Mouse (Mus musculus): ENCODE data around the gene Arhgef15. TPM values are rescaled to one million over a fixed set of nuclear protein-coding genes. Genes with fewer than 3 reads are reported as not detected.
"Not testable (repeated sequence)": the region's sequence is repeated elsewhere in the genome, so short reads cannot be mapped to it uniquely, and the experiment has no call there.

The Arhgef15 gene
- polyA plus RNA-seq, 1 experiment from 2014 or later = 9.7 TPM

DNA sequence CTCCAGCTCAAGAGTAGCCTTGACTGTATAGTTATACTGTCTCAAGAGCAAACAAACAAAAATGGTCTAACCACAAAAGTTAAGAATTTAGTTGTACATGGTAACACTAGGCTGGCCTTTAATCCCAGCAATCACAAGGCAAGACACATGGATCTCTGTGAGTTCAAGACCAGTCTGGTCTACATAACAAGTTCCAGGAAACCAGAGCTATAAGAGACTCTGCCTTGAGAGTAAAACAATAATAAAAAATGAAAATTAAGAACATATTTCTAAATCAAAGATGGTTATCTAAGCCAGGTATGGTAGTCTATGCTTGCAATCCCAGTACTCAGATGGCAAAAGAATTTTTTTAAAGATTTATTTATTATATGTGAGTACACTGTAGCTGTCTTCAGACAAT, 7.8 kb upstream of the Arhgef15 start:
- ATAC-seq (ENCODE audit: insufficient number of reproducible peaks, low FRiP score, low TSS enrichment, low read depth) = no peak
- Histone ChIP-seq H3K4me2 (replicated peaks) (no peak overlapping the region), H3K9ac (no peak overlapping the region), H3K9me3 (replicated peaks) (no peaks in the 10 kb centered on the region), H3K27me3 (no peaks in the 10 kb centered on the region), H3K4me1 (peaks cover 15% of the 10 kb centered on the region), H3K4me3 (replicated peaks) (no peak overlapping the region), H3K36me3 (no peaks in the 10 kb centered on the region), H3K27ac (replicated peaks) (no peak overlapping the region)

DNA sequence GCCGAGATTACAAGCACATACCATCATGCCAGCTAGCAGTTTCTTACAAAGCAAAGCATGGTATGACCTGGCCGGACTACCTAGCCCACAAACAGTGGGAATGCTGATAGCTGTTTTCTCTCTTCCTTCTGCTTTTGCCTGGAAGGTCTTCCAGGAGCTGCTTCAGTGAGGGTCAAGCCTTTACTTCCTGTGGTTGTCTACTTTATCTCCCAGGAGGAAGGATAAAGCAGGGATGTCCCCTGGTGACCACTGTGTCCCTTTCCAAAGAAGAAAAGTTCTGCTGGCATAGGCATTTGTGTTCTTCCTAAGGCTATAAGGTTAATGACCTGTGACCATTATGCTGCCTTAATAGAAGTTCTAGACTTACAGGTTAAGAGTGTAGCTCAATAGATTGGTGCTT, 6.1 kb upstream of the Arhgef15 start:
- Histone ChIP-seq H3K9me3 (replicated peaks) (no peaks in the 10 kb centered on the region), H3K4me2 (replicated peaks) (no peak overlapping the region), H3K27ac (replicated peaks) (no peak overlapping the region), H3K36me3 (no peaks in the 10 kb centered on the region), H3K4me3 (replicated peaks) (no peak overlapping the region), H3K4me1 (peaks cover 8% of the 10 kb centered on the region), H3K9ac (no peak overlapping the region), H3K27me3 (no peaks in the 10 kb centered on the region)
- WGBS = 80% methylated on average over 2 of the region's 2 CpGs
- no peak for ATAC-seq (ENCODE audit: insufficient number of reproducible peaks, low FRiP score, low TSS enrichment, low read depth)

DNA sequence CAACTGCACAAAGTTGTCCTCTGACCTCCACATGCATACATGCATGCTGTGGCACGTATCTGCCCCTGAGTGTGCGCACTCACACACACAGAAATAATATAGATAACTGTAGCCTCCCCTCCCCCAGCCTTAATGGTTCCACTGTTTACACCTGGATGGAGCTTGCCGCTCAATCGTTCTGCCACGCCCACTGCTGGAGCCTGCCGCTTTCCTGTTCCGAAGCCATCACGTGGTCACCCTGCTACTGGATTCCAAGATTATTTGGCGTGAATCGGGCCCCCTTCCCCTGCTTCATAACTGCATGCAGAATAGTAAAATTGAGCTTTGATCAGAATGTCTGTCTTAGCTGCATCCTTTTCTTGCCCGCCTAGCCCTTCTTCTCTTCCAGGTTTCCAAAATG, 4.9 kb upstream of the Arhgef15 start:
- H3K27me3 ChIP-seq; H3K9me3 ChIP-seq (replicated peaks); H3K27ac ChIP-seq (replicated peaks); H3K4me2 ChIP-seq (replicated peaks); H3K9ac ChIP-seq; H3K4me3 ChIP-seq (replicated peaks); ATAC-seq (ENCODE audit: insufficient number of reproducible peaks, low FRiP score, low TSS enrichment, low read depth); H3K4me1 ChIP-seq; H3K36me3 ChIP-seq: not testable (repeated sequence)
- 18% methylated on average over 11 of the region's 11 CpGs for whole genome bisulfite sequencing

DNA sequence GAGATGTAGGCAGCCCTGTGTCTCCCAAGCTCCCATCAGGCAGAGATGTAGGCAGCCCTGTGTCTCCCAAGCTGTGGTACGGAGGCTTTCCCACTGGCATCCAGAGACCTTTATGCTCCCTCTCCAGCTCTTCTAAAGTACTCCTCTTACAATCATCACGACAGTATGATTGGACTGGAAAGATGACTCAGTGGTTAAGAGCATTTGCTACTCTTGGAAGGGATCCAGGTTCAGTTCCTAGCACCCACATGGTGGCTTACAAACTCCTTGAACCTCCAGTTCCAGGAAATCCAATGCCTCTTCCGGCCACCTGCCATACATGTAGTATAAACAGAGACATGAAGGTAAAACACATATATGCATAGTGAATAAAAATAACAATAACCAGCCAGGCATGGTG, 4.3 kb upstream of the Arhgef15 start:
- no peak overlapping the region for H3K4me3 ChIP-seq (replicated peaks)
- 67% methylated on average over 3 of the region's 3 CpGs for WGBS
- H3K9me3 ChIP-seq (replicated peaks) = no peaks in the 10 kb centered on the region
- no peak for ATAC-seq (ENCODE audit: insufficient number of reproducible peaks, low FRiP score, low TSS enrichment, low read depth)
- no peaks in the 10 kb centered on the region for H3K36me3 ChIP-seq
- H3K27ac ChIP-seq (replicated peaks) = no peak overlapping the region
- H3K9ac ChIP-seq = no peak overlapping the region
- no peaks in the 10 kb centered on the region for H3K4me1 ChIP-seq
- no peak overlapping the region for H3K4me2 ChIP-seq (replicated peaks)
- H3K27me3 ChIP-seq = 0 out of 2 replicates have a peak, but pooled peaks cover 2% of the 10 kb centered on the region

DNA sequence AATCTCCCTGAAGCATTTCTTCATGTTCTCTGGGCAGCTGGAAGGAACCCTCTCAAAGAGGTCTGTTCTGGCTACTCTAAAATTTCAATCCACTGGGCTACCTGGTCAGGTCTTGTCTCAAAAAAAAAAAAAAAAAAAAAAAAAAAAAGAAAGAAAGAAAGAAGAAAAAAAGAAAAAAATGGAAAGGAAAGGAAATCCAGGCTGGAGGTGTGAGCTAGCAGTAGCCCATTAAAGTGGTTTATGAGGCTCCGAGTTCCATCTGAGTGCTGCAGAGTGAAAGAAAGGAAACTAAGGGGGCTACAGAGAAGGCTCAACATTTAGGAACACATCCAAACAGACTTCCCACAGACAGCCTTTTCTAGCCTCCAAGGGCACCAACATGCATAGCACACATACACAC, 691 bp upstream of the Arhgef15 start:
- Histone ChIP-seq H3K36me3 (no peaks in the 10 kb centered on the region), H3K4me1 (peaks cover 14% of the 10 kb centered on the region), H3K27me3 (peaks cover 17% of the 10 kb centered on the region), H3K4me2 (replicated peaks) (no peak overlapping the region), H3K27ac (replicated peaks) (no peak overlapping the region), H3K4me3 (replicated peaks) (no peak overlapping the region), H3K9ac (no peak overlapping the region), H3K9me3 (replicated peaks) (no peaks in the 10 kb centered on the region)
- 95% methylated on average over 1 of the region's 1 CpGs for whole genome bisulfite sequencing
- no peak for ATAC-seq (ENCODE audit: insufficient number of reproducible peaks, low FRiP score, low TSS enrichment, low read depth)

DNA sequence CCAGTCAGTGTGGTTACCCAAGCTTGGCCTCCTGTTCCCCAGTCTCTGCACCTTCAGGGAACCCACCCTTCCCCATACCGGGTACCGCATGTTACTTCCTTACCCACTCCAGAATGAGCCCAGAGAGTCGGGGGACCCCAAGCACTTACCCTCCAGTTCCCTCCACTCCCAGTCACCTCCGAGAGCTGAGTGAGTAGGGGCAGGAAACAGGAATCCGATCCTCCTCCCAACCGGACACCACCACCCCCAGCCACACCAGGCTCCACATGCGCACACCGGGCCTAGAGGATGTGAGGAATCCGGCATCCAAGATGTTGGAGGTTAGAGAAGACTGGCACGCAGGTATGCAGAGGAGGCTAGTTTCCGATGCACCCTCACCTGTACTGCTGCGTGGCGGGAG, 583 bp downstream of the Arhgef15 start:
- Histone ChIP-seq H3K4me2 (replicated peaks) (no peak overlapping the region), H3K36me3 (no peaks in the 10 kb centered on the region), H3K27me3 (peaks cover 17% of the 10 kb centered on the region), H3K4me3 (replicated peaks) (peak overlapping the region; percentile 11), H3K4me1 (peaks cover 14% of the 10 kb centered on the region), H3K9ac (no peak overlapping the region), H3K27ac (replicated peaks) (0 out of 2 replicates have a peak overlapping the region, but pooled peaks have one; percentile 17), H3K9me3 (replicated peaks) (no peaks in the 10 kb centered on the region)
- WGBS = 36% methylated on average over 13 of the region's 13 CpGs
- ATAC-seq (ENCODE audit: insufficient number of reproducible peaks, low FRiP score, low TSS enrichment, low read depth) = no peak

DNA sequence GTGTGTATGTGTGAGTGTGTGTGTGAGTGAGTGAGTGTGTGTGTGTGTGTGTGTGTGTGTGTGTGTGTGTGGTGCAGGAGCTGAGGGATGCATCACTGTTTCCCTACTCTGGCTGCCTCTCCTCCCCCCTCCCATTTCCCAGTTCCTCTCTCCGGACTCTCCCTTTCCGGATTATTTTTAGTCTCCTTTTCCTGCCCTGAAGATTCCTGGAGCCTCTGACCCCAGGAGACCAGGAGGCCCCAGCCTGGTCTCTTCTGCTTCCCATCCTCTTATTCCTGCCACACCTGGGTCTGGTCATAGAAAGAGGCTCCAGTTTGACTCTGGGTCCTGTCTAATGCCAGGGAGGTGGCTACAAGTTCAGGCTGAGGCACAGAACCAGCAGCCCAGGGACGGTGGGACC, 1.2 kb downstream of the Arhgef15 start:
- H3K4me3 ChIP-seq (replicated peaks) = peak overlapping the region; percentile 11; the same call in 1 of the 2 replicates
- ATAC-seq (ENCODE audit: insufficient number of reproducible peaks, low FRiP score, low TSS enrichment, low read depth) = no peak
- H3K9ac ChIP-seq = no peak overlapping the region
- WGBS = 27% methylated on average over 3 of the region's 3 CpGs
- H3K4me1 ChIP-seq = peaks cover 14% of the 10 kb centered on the region
- H3K27me3 ChIP-seq = peaks cover 17% of the 10 kb centered on the region
- H3K27ac ChIP-seq (replicated peaks) = peak overlapping the region; percentile 17; the same call in 1 of the 2 replicates
- no peak overlapping the region for H3K4me2 ChIP-seq (replicated peaks)
- H3K9me3 ChIP-seq (replicated peaks) = no peaks in the 10 kb centered on the region
- H3K36me3 ChIP-seq = no peaks in the 10 kb centered on the region

DNA sequence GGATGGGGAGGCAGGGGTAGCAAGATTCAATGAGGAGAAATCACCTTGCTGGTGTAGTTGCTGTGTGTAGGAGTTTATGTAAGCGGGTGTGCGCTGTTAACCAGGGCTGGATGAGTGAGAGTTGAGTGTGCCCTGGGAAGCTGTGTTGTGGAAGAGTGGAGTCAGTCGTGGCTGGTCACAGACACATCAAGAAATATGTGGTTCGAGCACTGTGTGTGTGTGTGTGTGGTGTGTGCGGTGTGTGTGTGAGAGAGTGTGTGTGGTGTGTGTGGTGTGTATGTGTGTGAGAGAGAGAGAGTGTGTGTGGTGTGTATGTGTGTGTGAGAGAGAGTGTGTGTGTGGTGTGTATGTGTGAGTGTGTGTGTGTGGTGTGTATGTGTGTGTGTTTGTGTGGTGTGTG, 1.8 kb downstream of the Arhgef15 start:
- Histone ChIP-seq H3K9me3 (replicated peaks) (no peaks in the 10 kb centered on the region), H3K27me3 (peaks cover 17% of the 10 kb centered on the region), H3K4me1 (peaks cover 14% of the 10 kb centered on the region), H3K36me3 (no peaks in the 10 kb centered on the region), H3K4me2 (replicated peaks) (peak overlapping the region; percentile 64), H3K4me3 (replicated peaks) (peak overlapping the region; percentile 40; the same call in 1 of the 2 replicates), H3K9ac (no peak overlapping the region), H3K27ac (replicated peaks) (no peak overlapping the region)
- ATAC-seq (ENCODE audit: insufficient number of reproducible peaks, low FRiP score, low TSS enrichment, low read depth) = no peak
- WGBS = 72% methylated on average over 5 of the region's 5 CpGs

DNA sequence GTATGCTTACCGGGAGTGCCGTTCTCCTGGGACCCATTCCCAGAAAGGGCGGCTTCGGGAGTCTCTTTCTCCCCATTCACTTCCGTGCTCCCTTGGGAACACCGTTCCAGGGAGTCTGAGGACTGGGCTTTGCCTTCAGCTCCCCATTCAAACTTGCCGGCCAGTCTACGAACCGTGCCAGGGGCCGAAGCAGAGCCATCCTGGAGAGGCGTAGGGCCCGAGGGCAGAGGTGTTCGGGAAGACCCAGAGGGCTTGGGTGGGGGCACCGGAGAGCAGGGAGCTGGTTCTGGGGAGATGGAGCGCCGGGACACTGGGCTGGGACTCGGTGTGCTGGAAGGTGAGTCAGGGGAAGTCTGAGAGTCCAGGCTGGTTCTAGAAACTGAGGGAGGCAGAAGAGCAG, 2.9 kb downstream of the Arhgef15 start:
- no peak overlapping the region for H3K27ac ChIP-seq (replicated peaks)
- 3% methylated on average over 17 of the region's 17 CpGs for WGBS
- no peak; the same call in 1 of the 2 replicates for ATAC-seq (ENCODE audit: insufficient number of reproducible peaks, low FRiP score, low TSS enrichment, low read depth)
- H3K4me2 ChIP-seq (replicated peaks) = peak overlapping the region; percentile 64
- H3K36me3 ChIP-seq = no peaks in the 10 kb centered on the region
- H3K4me1 ChIP-seq = peaks cover 14% of the 10 kb centered on the region
- H3K4me3 ChIP-seq (replicated peaks) = peak overlapping the region; percentile 40
- H3K9ac ChIP-seq = peak overlapping the region; percentile 21
- peaks cover 17% of the 10 kb centered on the region for H3K27me3 ChIP-seq
- H3K9me3 ChIP-seq (replicated peaks) = no peaks in the 10 kb centered on the region

DNA sequence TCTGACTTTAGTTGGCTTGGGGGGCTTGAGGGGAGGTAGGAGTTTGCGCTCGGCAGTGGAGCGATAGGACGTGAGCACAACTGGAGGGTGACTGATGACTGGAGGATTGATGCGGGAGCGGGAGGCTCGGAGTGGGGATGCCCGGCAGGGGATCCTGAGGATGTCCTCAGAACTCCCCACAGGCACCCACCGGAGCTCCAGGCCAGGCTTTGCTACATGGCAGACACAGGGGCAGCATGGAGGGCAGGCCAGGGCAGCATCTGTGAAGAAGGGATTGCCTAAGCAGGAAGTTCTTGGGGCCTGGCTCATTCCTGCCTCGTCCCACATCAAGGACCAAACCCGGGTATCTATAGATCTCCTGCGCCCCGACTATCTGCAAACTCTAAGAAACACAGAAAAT, 3.4 kb downstream of the Arhgef15 start:
- no peaks in the 10 kb centered on the region for H3K9me3 ChIP-seq (replicated peaks)
- peak overlapping the region; percentile 21; the same call in 1 of the 2 replicates for H3K9ac ChIP-seq
- H3K27ac ChIP-seq (replicated peaks) = no peak overlapping the region
- H3K4me3 ChIP-seq (replicated peaks) = peak overlapping the region; percentile 40
- peak overlapping the region; percentile 64 for H3K4me2 ChIP-seq (replicated peaks)
- no peaks in the 10 kb centered on the region for H3K36me3 ChIP-seq
- 20% methylated on average over 13 of the region's 13 CpGs for WGBS
- peaks cover 14% of the 10 kb centered on the region for H3K4me1 ChIP-seq
- no peak for ATAC-seq (ENCODE audit: insufficient number of reproducible peaks, low FRiP score, low TSS enrichment, low read depth)
- H3K27me3 ChIP-seq = peaks cover 17% of the 10 kb centered on the region

DNA sequence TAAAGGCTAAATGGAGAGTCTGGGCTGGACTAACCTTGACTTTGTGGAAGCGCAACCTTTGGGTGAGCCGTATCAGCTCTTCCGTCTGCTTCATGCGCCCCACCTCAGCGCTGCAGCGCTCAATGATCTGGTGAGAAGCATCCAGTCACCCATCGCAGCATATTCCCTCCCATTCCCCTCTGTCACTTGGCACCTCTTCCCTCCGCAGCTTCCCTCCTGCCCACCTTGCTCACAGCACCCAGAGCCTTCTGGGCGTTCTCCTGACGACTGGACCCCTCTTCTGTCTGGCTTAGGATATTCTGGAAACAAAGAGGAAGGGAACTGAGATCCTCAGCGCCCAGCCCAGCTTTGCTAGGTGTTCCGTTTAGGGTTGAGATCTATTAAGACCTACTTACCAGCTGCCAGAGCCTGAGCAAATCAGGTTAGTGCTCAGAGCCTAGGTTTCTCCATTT, 9.7 kb downstream of the Arhgef15 start:
- H3K27ac ChIP-seq (replicated peaks) = no peak overlapping the region
- no peaks in the 10 kb centered on the region for H3K9me3 ChIP-seq (replicated peaks)
- ATAC-seq (ENCODE audit: insufficient number of reproducible peaks, low FRiP score, low TSS enrichment, low read depth) = no peak
- no peak overlapping the region for H3K9ac ChIP-seq
- WGBS = 19% methylated on average over 12 of the region's 12 CpGs
- no peaks in the 10 kb centered on the region for H3K36me3 ChIP-seq
- H3K27me3 ChIP-seq = peaks cover 5% of the 10 kb centered on the region; the same call in 1 of the 2 replicates
- no peak overlapping the region for H3K4me3 ChIP-seq (replicated peaks)
- H3K4me1 ChIP-seq = peaks cover 6% of the 10 kb centered on the region
- H3K4me2 ChIP-seq (replicated peaks) = 0 out of 2 replicates have a peak overlapping the region, but pooled peaks have one; percentile 22

DNA sequence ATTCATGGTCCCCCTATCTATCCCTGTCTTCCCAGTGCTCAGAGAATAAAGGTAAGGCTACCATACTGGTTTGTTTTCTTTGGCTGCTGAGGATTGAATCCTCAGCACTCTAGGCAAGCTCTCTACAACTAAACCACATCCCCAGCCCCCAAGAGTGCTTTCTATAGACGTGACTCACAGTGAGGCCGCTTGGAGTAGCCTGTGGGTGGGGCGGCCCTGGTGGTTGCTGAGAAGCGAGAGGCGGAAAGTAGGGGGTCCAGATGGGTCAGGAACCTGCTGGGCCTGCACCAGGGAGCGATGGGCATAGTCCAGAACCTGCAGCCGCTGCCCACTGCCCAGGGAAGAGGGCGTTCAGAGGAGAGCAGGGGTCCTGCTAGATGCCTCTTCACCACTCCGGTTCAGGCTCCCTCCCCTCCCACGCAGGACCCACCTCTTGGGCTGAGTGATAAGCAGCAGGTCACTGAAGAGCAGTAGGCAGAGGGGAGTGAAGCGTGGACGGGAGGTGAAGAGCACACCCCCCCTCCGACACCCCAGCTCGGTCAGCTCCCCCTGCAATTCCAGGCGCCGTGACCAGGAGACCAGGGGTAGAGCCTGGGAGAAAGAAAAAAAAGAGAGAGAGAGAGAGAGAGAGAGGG, 10.4 kb downstream of the Arhgef15 start:
- Histone ChIP-seq H3K27me3 (peaks cover 5% of the 10 kb centered on the region; the same call in 1 of the 2 replicates), H3K9me3 (replicated peaks) (no peaks in the 10 kb centered on the region), H3K4me3 (replicated peaks) (peak overlapping the region; percentile 3; the same call in 1 of the 2 replicates), H3K27ac (replicated peaks) (no peak overlapping the region), H3K36me3 (no peaks in the 10 kb centered on the region), H3K4me2 (replicated peaks) (peak overlapping the region; percentile 24), H3K9ac (no peak overlapping the region), H3K4me1 (peaks cover 6% of the 10 kb centered on the region)
- WGBS = 15% methylated on average over 16 of the region's 16 CpGs
- ATAC-seq (ENCODE audit: insufficient number of reproducible peaks, low FRiP score, low TSS enrichment, low read depth) = peak; percentile 69; the same call in 1 of the 2 replicates
